Mouse (Mus musculus) megakaryocyte, embryonic 14.5 days (primary cell): Measurements from ENCODE around the gene Rbak. TPM values are rescaled to one million over a fixed set of nuclear protein-coding genes. Genes with fewer than 3 reads are reported as not detected.
"Not testable (repeated sequence)": the region's sequence is repeated elsewhere in the genome, so short reads cannot be mapped to it uniquely, and the experiment has no call there.

ENCODE experiments used
- H3K27me3 ChIP-seq: replicated peaks from 2 replicates; pipeline ENCODE3; 2012; ENCODE audit warnings: inconsistent platforms
- H3K36me3 ChIP-seq: replicated peaks from 2 replicates; pipeline ENCODE3; 2012; ENCODE audit warnings: low read length, inconsistent platforms, mixed read lengths
- H3K4me1 ChIP-seq: 2 replicates; pipeline ENCODE4 v1.6.1; 2012; ENCODE audit warnings: inconsistent platforms
- H3K4me3 ChIP-seq: replicated peaks from 2 replicates; pipeline ENCODE3; 2012; ENCODE audit warnings: moderate library complexity, mild to moderate bottlenecking, inconsistent platforms
- H3K9me3 ChIP-seq: 2 replicates; pipeline ENCODE4 v1.6.1; 2012; ENCODE audit warnings: inconsistent platforms
- FLI1 ChIP-seq: IDR thresholded peaks from 2 replicates; pipeline ENCODE4 v1.6.1; 2012; ENCODE audit warnings: low read length, inconsistent platforms, mixed read lengths
- GATA1 ChIP-seq: IDR thresholded peaks from 3 replicates; pipeline ENCODE4 v1.6.1; 2012; ENCODE audit warnings: mixed read lengths, low read length, inconsistent platforms, borderline replicate concordance
- polyA plus RNA-seq: library from polyadenylated mRNA; stranded (reverse); fragments of >175 nt; gene quantifications from 2 replicates; pipeline ENCODE4 v1.2.3, GENCODE M21; 2012; ENCODE audit warnings: low replicate concordance; ENCODE audit not compliant: insufficient read depth

Gene Rbak
- polyA plus RNA-seq, 1 experiment = 0.18 TPM

DNA sequence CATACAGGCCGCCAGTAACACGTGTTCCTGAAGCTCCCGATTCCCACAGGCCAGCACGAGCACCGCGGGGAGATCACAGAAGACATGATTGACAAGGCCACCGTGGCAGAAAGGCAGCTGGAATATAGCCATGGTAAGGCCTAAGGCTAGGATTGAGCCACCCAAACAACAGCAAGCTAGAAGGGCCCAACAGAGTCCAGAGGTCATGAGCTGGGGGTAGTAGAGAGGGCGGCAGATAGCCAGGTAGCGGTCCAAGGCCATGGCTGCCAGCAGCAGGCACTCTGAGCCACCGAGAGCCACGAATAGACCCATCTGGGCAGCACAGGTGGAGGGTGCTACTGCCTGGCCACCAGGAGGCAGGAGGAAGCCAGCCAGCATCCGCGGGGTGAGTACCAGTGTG is 43.0 kb downstream of the Rbak start:
- TF ChIP-seq GATA1 (no peak), FLI1 (no peak)
- H3K27me3 ChIP-seq = peaks cover 78% of the 10 kb centered on the region
- no peak overlapping the region for H3K4me3 ChIP-seq
- peaks cover 16% of the 10 kb centered on the region for H3K9me3 ChIP-seq
- no peaks in the 10 kb centered on the region for H3K36me3 ChIP-seq
- H3K4me1 ChIP-seq = peaks cover 21% of the 10 kb centered on the region

DNA sequence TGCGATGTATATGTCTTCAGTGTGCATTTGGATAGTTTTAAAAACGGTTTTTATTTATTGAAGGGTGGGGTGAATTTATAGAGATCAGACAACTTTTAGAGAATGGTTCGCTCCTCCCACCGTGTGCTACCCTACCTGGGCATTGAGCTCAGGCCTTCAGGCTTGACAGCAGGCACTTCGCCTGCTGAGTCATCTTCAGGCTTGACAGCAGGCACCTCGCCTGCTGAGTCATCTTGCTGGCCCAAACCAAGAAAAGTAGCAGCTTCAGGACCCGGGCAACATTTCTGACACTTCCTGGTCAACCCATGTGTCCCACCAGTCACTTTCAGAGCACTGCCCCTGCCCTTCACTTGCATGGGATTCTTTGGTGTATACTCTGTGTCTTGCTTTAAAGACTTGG is 45.5 kb downstream of the Rbak start:
- H3K36me3 ChIP-seq = no peaks in the 10 kb centered on the region
- H3K4me3 ChIP-seq = no peak overlapping the region
- H3K9me3 ChIP-seq = peaks cover 20% of the 10 kb centered on the region
- no peak for TF ChIP-seq GATA1
- TF ChIP-seq FLI1 = no peak
- H3K27me3 ChIP-seq = peaks cover 70% of the 10 kb centered on the region
- peaks cover 21% of the 10 kb centered on the region for H3K4me1 ChIP-seq

GRCm38 (mm10) chr5:143134216-143135010 is 46.2 kb downstream of the Rbak start:
- not testable (repeated sequence) for H3K4me3 ChIP-seq, H3K36me3 ChIP-seq
- Histone ChIP-seq H3K4me1 (peaks cover 21% of the 10 kb centered on the region), H3K27me3 (peaks cover 68% of the 10 kb centered on the region), H3K9me3 (peaks cover 19% of the 10 kb centered on the region)

DNA sequence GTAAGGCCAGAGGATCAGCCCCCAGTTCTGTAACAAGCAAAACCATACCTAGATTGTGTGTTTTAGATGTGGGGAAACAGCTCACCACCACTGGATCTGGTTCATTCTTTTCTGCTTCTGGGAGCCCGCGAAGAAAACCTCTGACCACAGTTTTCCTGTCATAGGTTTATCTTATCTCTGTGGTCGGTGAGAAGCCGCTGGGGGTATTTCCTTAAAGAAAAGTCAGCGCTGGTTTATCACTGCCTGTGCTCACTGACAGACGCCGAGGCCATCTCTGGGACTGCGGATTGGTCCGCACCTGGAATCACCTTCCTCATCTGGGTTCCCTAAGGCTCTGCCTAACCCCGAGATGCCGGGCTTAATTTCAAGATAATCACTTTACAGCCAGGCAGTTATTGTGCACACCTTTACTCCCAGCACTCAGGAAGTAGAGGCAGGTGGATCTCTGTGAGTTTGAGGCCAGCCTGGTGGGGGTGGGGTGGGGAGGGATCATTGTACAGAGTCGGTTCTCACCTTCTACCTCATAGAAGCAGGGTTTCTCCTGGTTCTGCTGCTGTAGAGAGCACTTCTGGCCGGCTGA is 47.5 kb downstream of the Rbak start:
- Histone ChIP-seq H3K36me3 (no peaks in the 10 kb centered on the region), H3K27me3 (peaks cover 71% of the 10 kb centered on the region), H3K9me3 (peaks cover 25% of the 10 kb centered on the region), H3K4me1 (peaks cover 21% of the 10 kb centered on the region), H3K4me3 (no peak overlapping the region)
- TF ChIP-seq FLI1 (no peak), GATA1 (no peak)

DNA sequence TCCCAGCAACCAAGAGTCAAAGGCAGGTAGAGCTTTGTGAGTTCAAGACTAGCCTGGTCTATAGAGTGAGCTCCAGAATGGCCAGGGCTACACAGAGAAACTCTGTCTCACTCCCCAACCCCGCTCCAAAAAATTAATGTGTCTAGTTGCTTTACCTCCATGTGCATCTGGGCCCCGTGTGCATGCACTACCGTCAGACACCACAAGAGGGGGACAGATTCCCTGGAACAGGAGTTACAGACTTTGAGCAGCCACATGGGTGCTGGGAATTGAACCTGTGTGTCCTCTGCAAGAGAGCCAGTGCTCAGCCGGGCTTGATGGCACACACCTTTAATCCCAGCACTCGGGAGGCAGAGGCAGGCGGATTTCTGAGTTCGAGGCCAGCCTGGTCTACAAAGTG is 50.2 kb downstream of the Rbak start:
- Histone ChIP-seq H3K36me3 (no peaks in the 10 kb centered on the region), H3K9me3 (peaks cover 22% of the 10 kb centered on the region), H3K4me1 (peaks cover 18% of the 10 kb centered on the region), H3K27me3 (peaks cover 73% of the 10 kb centered on the region), H3K4me3 (no peak overlapping the region)
- no peak for TF ChIP-seq FLI1
- TF ChIP-seq GATA1 = no peak

DNA sequence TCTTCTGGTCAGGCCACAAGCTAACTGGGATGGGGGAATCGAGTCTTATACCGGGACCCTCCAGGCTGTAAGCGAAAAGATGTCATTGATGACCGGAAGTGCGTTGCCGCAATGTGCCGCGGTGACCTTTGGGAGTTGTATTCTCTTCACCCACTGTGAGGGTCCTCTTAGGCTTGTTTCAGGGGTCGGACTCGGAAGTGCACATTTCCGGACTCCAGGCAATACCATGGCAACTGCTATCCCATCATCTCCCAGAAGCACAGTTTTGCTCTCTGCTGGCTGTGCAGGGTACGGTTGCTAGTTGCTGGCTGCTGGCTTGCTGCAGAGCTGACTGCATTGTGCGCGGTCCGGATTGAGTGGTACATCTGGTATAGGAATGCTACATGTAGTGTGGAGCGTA is 51.5 kb downstream of the Rbak start:
- Histone ChIP-seq H3K4me1 (peaks cover 11% of the 10 kb centered on the region), H3K4me3 (no peak overlapping the region), H3K36me3 (no peaks in the 10 kb centered on the region), H3K27me3 (peaks cover 79% of the 10 kb centered on the region), H3K9me3 (peaks cover 25% of the 10 kb centered on the region)
- TF ChIP-seq FLI1 (no peak), GATA1 (no peak)

GRCm38 (mm10) chr5:143127837-143128236 is 52.7 kb downstream of the Rbak start:
- no peaks in the 10 kb centered on the region for H3K36me3 ChIP-seq
- TF ChIP-seq GATA1 = no peak
- H3K4me3 ChIP-seq = no peak overlapping the region
- peaks cover 21% of the 10 kb centered on the region for H3K9me3 ChIP-seq
- peaks cover 81% of the 10 kb centered on the region for H3K27me3 ChIP-seq
- peaks cover 5% of the 10 kb centered on the region for H3K4me1 ChIP-seq

- Histone ChIP-seq H3K4me1 (no peaks in the 10 kb centered on the region), H3K36me3 (no peaks in the 10 kb centered on the region), H3K9me3 (peaks cover 21% of the 10 kb centered on the region), H3K27me3 (peaks cover 83% of the 10 kb centered on the region), H3K4me3 (no peak overlapping the region)
- TF ChIP-seq GATA1 = no peak
- TF ChIP-seq FLI1 = no peak
Observed at GRCm38 (mm10) chr5:143126908-143127307, 53.7 kb downstream of the Rbak start.

- H3K36me3 ChIP-seq = no peaks in the 10 kb centered on the region
- no peak overlapping the region for H3K4me3 ChIP-seq
- no peaks in the 10 kb centered on the region for H3K4me1 ChIP-seq
- peaks cover 21% of the 10 kb centered on the region for H3K9me3 ChIP-seq
- TF ChIP-seq FLI1 (no peak), GATA1 (no peak)
- peaks cover 87% of the 10 kb centered on the region for H3K27me3 ChIP-seq
Observed at GRCm38 (mm10) chr5:143126089-143126488, 54.5 kb downstream of the Rbak start.

GRCm38 (mm10) chr5:143125601-143126000 is 55.0 kb downstream of the Rbak start:
- H3K27me3 ChIP-seq = peaks cover 85% of the 10 kb centered on the region
- peaks cover 16% of the 10 kb centered on the region for H3K9me3 ChIP-seq
- no peaks in the 10 kb centered on the region for H3K4me1 ChIP-seq
- no peak overlapping the region for H3K4me3 ChIP-seq
- H3K36me3 ChIP-seq = no peaks in the 10 kb centered on the region
- TF ChIP-seq FLI1 (no peak), GATA1 (no peak)
